Mouse (Mus musculus): Measurements from ENCODE around the gene Ripply1. TPM values are rescaled to one million over a fixed set of nuclear protein-coding genes. Genes with fewer than 3 reads are reported as not detected.
"Not testable (repeated sequence)": the region's sequence is repeated elsewhere in the genome, so short reads cannot be mapped to it uniquely, and the experiment has no call there.

Gene Ripply1
- polyA plus RNA-seq, 1 experiment from 2014 or later = not detected

DNA sequence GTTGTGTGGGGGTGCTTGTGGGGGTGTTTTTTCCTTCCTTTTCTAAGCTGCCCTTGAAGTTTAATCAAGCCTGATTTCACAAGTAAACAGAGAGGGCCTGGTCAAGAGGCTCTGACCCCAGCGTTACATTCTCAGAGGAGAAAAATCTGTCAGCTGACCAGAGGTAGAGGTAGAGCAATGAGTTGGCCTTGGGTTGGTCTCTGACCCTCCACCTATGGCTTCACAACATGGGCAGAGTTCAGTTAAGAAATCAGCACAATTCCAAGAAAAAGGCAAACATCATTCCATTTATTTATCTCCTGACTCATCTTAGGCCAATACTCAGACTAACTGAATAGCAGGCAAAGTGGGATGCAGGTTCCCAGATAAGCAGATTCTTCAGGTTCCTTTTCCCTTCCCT lies 3.3 kb downstream of the Ripply1 start:
- Histone ChIP-seq H3K27me3 (replicated peaks) (peaks cover 7% of the 10 kb centered on the region; the same call in 1 of the 2 replicates), H3K4me3 (no peak overlapping the region), H3K4me2 (no peak overlapping the region), H3K36me3 (no peaks in the 10 kb centered on the region), H3K9me3 (replicated peaks) (no peaks in the 10 kb centered on the region), H3K27ac (no peak overlapping the region), H3K4me1 (peaks cover 30% of the 10 kb centered on the region), H3K9ac (no peak overlapping the region)
- WGBS (ENCODE audit: insufficient replicate concordance) = 78% methylated on average over 1 of the region's 1 CpGs
- ATAC-seq = no peak

DNA sequence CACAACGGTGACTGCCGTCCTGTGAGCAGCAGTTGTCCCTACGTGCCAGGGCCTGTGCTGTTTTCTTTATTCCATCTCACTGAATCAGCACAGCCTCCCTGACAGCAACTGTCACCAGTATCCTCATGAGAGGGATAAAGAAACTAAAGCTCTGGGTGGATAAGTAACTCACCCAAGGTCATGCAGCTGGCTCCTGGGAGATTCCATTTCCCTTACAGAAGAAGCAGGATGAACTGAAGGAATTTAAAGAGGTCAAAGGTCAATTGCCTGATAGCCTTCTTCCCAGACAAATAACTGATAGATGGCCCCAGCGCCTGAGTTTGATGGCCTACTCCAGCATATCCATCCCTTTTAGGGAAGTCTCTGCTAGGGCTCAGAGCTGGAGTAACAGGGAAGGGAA lies 4.8 kb downstream of the Ripply1 start:
- no peaks in the 10 kb centered on the region for H3K36me3 ChIP-seq
- no peak overlapping the region for H3K4me2 ChIP-seq
- 52% methylated on average over 4 of the region's 4 CpGs for WGBS (ENCODE audit: insufficient replicate concordance)
- no peak overlapping the region for H3K27ac ChIP-seq
- ATAC-seq = no peak
- H3K9me3 ChIP-seq (replicated peaks) = no peaks in the 10 kb centered on the region
- no peak overlapping the region for H3K4me3 ChIP-seq
- no peak overlapping the region for H3K9ac ChIP-seq
- peaks cover 30% of the 10 kb centered on the region for H3K4me1 ChIP-seq
- H3K27me3 ChIP-seq (replicated peaks) = peaks cover 5% of the 10 kb centered on the region; the same call in 1 of the 2 replicates

DNA sequence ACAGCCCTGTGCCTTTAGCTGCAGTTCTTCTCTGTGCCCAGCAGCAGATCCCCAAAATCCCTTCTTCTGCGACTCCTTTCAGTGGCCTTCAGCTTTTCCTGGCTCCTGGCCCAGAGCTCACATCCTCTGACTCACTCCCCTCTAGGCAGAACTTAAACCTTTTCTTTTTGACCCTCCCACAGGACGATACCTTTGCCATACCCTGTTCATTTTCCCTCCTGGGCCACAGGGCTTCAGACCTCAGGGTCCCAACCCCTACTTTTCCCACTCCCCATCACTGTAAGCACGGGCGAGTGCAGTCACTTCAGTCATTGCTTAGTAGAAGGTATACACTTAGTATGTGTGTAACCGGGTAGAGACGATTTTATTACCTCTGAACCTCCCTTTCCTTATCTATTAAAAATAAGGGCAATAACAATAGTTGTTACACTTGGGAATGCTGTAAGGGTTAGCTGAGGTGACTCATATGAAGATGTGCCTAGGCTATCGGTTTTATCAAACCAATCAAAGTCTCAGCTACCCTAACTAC lies 7.0 kb downstream of the Ripply1 start:
- H3K9me3 ChIP-seq (replicated peaks) = no peaks in the 10 kb centered on the region
- H3K27ac ChIP-seq = no peak overlapping the region
- H3K36me3 ChIP-seq = no peaks in the 10 kb centered on the region
- peaks cover 4% of the 10 kb centered on the region; the same call in 1 of the 2 replicates for H3K27me3 ChIP-seq (replicated peaks)
- 69% methylated on average over 7 of the region's 7 CpGs for WGBS (ENCODE audit: insufficient replicate concordance)
- H3K4me1 ChIP-seq = peaks cover 12% of the 10 kb centered on the region; the same call in 1 of the 2 replicates
- no peak overlapping the region for H3K4me3 ChIP-seq
- no peak for ATAC-seq
- peak overlapping the region; percentile 46; the same call in 1 of the 2 replicates for H3K4me2 ChIP-seq
- H3K9ac ChIP-seq = no peak overlapping the region

- 17% methylated on average over 18 of the region's 18 CpGs for WGBS (ENCODE audit: insufficient replicate concordance)
- Histone ChIP-seq H3K4me2 (peak overlapping the region; percentile 46), H3K27me3 (replicated peaks) (peaks cover 4% of the 10 kb centered on the region; the same call in 1 of the 2 replicates), H3K9ac (no peak overlapping the region), H3K27ac (no peak overlapping the region), H3K4me3 (no peak overlapping the region), H3K36me3 (no peaks in the 10 kb centered on the region), H3K4me1 (peaks cover 8% of the 10 kb centered on the region; the same call in 1 of the 2 replicates), H3K9me3 (replicated peaks) (no peaks in the 10 kb centered on the region)
- peak; percentile 76 for ATAC-seq
Observed at GRCm38 (mm10) chrX:139774309-139775083, 7.7 kb downstream of the Ripply1 start.

DNA sequence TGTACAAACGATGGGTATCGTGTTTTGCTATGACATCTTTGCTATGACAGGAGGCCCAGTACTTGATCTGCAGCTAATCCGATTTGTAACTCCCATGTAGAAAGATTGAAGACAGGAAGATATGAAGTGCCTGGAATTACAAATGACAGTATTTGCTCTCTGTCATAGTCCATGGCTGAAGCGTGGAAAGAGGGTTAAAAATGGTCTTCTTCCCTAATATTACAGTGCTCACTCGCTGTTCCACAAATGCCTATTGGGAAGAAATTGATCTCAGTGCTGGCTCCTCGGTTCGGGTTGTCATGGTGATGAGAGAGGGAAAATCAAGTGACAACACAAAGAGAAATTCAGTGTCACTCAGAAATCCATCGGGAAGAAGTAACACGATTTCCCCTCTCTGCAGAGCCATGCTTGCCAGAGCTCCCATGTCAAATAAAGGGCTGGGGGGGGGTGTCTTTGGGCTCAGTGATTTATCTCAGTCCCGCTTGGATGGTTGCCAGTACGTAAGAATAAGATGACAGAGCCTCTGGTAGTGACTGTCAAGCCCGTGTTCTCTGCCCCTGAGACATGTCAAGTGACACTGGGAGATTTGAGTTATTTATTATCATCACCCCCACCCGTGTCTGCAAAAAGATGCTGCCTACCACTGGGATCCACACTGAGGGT lies 12.0 kb downstream of the Ripply1 start:
- WGBS (ENCODE audit: insufficient replicate concordance) = 73% methylated on average over 13 of the region's 13 CpGs
- Histone ChIP-seq H3K4me2 (no peak overlapping the region), H3K4me3 (no peak overlapping the region), H3K9ac (no peak overlapping the region), H3K4me1 (peaks cover 8% of the 10 kb centered on the region; the same call in 1 of the 2 replicates), H3K27ac (no peak overlapping the region), H3K36me3 (no peaks in the 10 kb centered on the region), H3K27me3 (replicated peaks) (peaks cover 4% of the 10 kb centered on the region; the same call in 1 of the 2 replicates), H3K9me3 (replicated peaks) (no peaks in the 10 kb centered on the region)
- no peak for ATAC-seq

DNA sequence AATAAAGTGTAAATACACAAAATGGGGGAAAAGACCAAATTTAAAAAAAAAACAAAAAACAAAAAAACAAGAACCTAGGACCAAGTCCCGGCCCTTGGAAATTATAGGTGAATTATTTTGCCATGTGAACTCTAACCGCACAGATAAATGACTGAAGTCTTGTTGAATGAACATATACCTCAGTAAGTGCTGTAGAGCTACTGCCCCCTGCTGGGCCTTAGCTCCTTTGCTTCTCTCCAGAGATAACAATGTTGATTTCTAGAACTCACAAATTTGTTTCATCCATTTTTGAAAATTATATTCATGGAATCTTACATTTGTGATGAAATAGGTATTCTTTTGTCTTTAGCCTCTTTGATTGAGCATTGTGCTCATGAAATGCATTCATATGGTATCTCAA lies 19.6 kb downstream of the Ripply1 start:
- no peak overlapping the region for H3K9ac ChIP-seq
- H3K9me3 ChIP-seq (replicated peaks) = no peaks in the 10 kb centered on the region
- ATAC-seq = no peak
- no peak overlapping the region for H3K4me3 ChIP-seq
- no peaks in the 10 kb centered on the region for H3K36me3 ChIP-seq
- H3K27ac ChIP-seq = no peak overlapping the region
- no peaks in the 10 kb centered on the region for H3K4me1 ChIP-seq
- 64% methylated on average over 2 of the region's 2 CpGs for WGBS (ENCODE audit: insufficient replicate concordance)
- no peak overlapping the region for H3K4me2 ChIP-seq
- no peaks in the 10 kb centered on the region for H3K27me3 ChIP-seq (replicated peaks)

GRCm38 (mm10) chrX:139758634-139759033 lies 23.5 kb downstream of the Ripply1 start:
- not testable (repeated sequence) for H3K4me1 ChIP-seq; H3K27ac ChIP-seq; H3K9me3 ChIP-seq (replicated peaks); ATAC-seq; H3K27me3 ChIP-seq (replicated peaks); H3K36me3 ChIP-seq; H3K4me3 ChIP-seq; H3K9ac ChIP-seq; H3K4me2 ChIP-seq
- WGBS (ENCODE audit: insufficient replicate concordance) = 54% methylated on average over 3 of the region's 3 CpGs

GRCm38 (mm10) chrX:139751855-139752254 lies 30.3 kb downstream of the Ripply1 start:
- no peak overlapping the region for H3K4me2 ChIP-seq
- WGBS (ENCODE audit: insufficient replicate concordance) = 0% methylated on average over 1 of the region's 1 CpGs
- no peaks in the 10 kb centered on the region for H3K27me3 ChIP-seq (replicated peaks)
- no peaks in the 10 kb centered on the region for H3K4me1 ChIP-seq
- no peaks in the 10 kb centered on the region for H3K9me3 ChIP-seq (replicated peaks)
- no peaks in the 10 kb centered on the region; the same call in 1 of the 2 replicates for H3K36me3 ChIP-seq
- no peak for ATAC-seq
- H3K4me3 ChIP-seq = no peak overlapping the region
- no peak overlapping the region for H3K9ac ChIP-seq
- H3K27ac ChIP-seq = no peak overlapping the region

GRCm38 (mm10) chrX:139737066-139737465 lies 45.1 kb downstream of the Ripply1 start:
- ATAC-seq = no peak
- Histone ChIP-seq H3K4me1 (no peaks in the 10 kb centered on the region), H3K9me3 (replicated peaks) (no peaks in the 10 kb centered on the region), H3K4me3 (no peak overlapping the region), H3K27ac (no peak overlapping the region), H3K27me3 (replicated peaks) (no peaks in the 10 kb centered on the region), H3K36me3 (peaks cover 6% of the 10 kb centered on the region; the same call in 1 of the 2 replicates), H3K9ac (no peak overlapping the region), H3K4me2 (no peak overlapping the region)
- 87% methylated on average over 5 of the region's 5 CpGs for WGBS (ENCODE audit: insufficient replicate concordance)

DNA sequence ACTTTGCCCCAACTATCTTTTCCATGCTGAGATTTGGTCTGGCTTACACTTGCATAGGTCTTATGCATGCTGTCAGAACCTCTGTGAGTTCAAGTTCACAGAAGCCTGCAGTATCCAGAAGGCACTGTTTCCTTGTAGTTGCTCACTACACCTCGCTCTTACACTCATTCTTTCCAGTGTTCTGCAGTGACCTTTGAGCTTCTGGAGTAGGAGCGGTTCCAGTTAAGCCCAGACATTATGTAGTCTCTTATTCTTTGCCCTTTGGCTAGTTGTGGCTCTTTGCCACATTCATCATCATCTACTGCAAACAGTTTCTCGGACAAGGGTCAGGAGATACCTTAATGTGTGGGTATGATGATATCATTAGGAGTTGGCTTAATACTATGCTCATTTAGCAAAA lies 51.6 kb downstream of the Ripply1 start:
- WGBS (ENCODE audit: insufficient replicate concordance) = 75% methylated on average over 3 of the region's 3 CpGs
- Histone ChIP-seq H3K9ac (no peak overlapping the region), H3K4me3 (no peak overlapping the region), H3K9me3 (replicated peaks) (no peaks in the 10 kb centered on the region), H3K27me3 (replicated peaks) (no peaks in the 10 kb centered on the region), H3K27ac (no peak overlapping the region), H3K4me2 (no peak overlapping the region), H3K4me1 (no peaks in the 10 kb centered on the region), H3K36me3 (peaks cover 7% of the 10 kb centered on the region; the same call in 1 of the 2 replicates)
- no peak for ATAC-seq

Data from liver, embryonic 12.5 days (tissue).